Mouse (Mus musculus) heart, embryonic 15.5 days (tissue): ENCODE data around the gene Lrmda. TPM values are rescaled to one million over a fixed set of nuclear protein-coding genes. Genes with fewer than 3 reads are reported as not detected.
"Not testable (repeated sequence)": the region's sequence is repeated elsewhere in the genome, so short reads cannot be mapped to it uniquely, and the experiment has no call there.

Experiments used
- ATAC-seq: fragments of 200-750 bp; cut with Nextera tagmentation; replicated peaks from 2 replicates; pipeline ENCODE4 v1.8.0; 2017; ENCODE audit warnings: low read depth, moderate TSS enrichment; ENCODE audit not compliant: insufficient number of reproducible peaks, insufficient read depth, low FRiP score
- H3K27ac ChIP-seq: fragments of 300-500 bp; sonication (generic); 2 replicates; pipeline ENCODE4 v1.5.1; 2015; ENCODE audit warnings: mild to moderate bottlenecking, inconsistent platforms
- H3K27me3 ChIP-seq: fragments of 300-500 bp; sonication (generic); 2 replicates; pipeline ENCODE4 v1.6.1; 2015; ENCODE audit warnings: inconsistent platforms
- H3K36me3 ChIP-seq: fragments of 300-500 bp; sonication (generic); 2 replicates; pipeline ENCODE4 v1.6.1; 2015; ENCODE audit warnings: mild to moderate bottlenecking, inconsistent platforms
- H3K4me1 ChIP-seq: fragments of 300-500 bp; sonication (generic); replicated peaks from 2 replicates; pipeline ENCODE4 v1.6.1; 2015; ENCODE audit warnings: inconsistent platforms
- H3K4me2 ChIP-seq: fragments of 300-500 bp; sonication (generic); 2 replicates; pipeline ENCODE4 v1.6.1; 2015; ENCODE audit warnings: inconsistent platforms, mild to moderate bottlenecking, moderate library complexity
- H3K4me3 ChIP-seq: fragments of 300-500 bp; sonication (generic); 2 replicates; pipeline ENCODE4 v1.5.1; 2015; ENCODE audit warnings: mild to moderate bottlenecking, inconsistent platforms
- H3K9ac ChIP-seq: fragments of 300-500 bp; sonication (generic); 2 replicates; pipeline ENCODE4 v1.6.1; 2015; ENCODE audit warnings: mild to moderate bottlenecking, inconsistent platforms
- H3K9me3 ChIP-seq: fragments of 300-500 bp; sonication (generic); replicated peaks from 2 replicates; pipeline ENCODE4 v1.6.1; 2016; ENCODE audit warnings: inconsistent platforms
- WGBS: fragments of 180-500 bp; shearing (Covaris S2); methylation state at CpG from one replicate; pipeline ENCODE4 v1.1.7; 2015; ENCODE audit warnings: mixed read lengths; 5-methylcytosine and 5-hydroxymethylcytosine counted together
- polyA plus RNA-seq: library from polyadenylated mRNA; unstranded; fragments of >200 nt; fragmentation: Nextera tagmentation; extraction: Ambion mirVana; gene quantifications from 2 replicates; pipeline ENCODE4 v1.2.1, GENCODE M21; 2015

The Lrmda gene
- polyA plus RNA-seq, 1 experiment from 2014 or later = 0.83 TPM

- H3K9me3 ChIP-seq = no peaks in the 10 kb centered on the region
- H3K4me3 ChIP-seq = no peak overlapping the region
- no peak for ATAC-seq
- H3K9ac ChIP-seq = no peak overlapping the region
- H3K4me2 ChIP-seq = no peak overlapping the region
- no peaks in the 10 kb centered on the region for H3K4me1 ChIP-seq
- H3K27me3 ChIP-seq = no peaks in the 10 kb centered on the region
- no peaks in the 10 kb centered on the region for H3K36me3 ChIP-seq
- no peak overlapping the region for H3K27ac ChIP-seq
- WGBS = 84% methylated on average over 4 of the region's 4 CpGs
These were observed 567.9 kb downstream of the Lrmda start for GRCm38 (mm10) chr14:22587285-22587957.

- Histone ChIP-seq H3K27ac (no peak overlapping the region), H3K9me3 (no peaks in the 10 kb centered on the region), H3K36me3 (no peaks in the 10 kb centered on the region), H3K27me3 (no peaks in the 10 kb centered on the region), H3K4me1 (no peaks in the 10 kb centered on the region), H3K9ac (no peak overlapping the region), H3K4me2 (no peak overlapping the region), H3K4me3 (no peak overlapping the region)
- WGBS = 92% methylated on average over 4 of the region's 4 CpGs
- ATAC-seq = no peak
These were observed 568.4 kb downstream of the Lrmda start for GRCm38 (mm10) chr14:22587958-22588296.

GRCm38 (mm10) chr14:22588394-22588793 lies 568.9 kb downstream of the Lrmda start:
- 82% methylated on average over 1 of the region's 1 CpGs for WGBS
- H3K4me1 ChIP-seq, H3K9me3 ChIP-seq, H3K27ac ChIP-seq, H3K9ac ChIP-seq, ATAC-seq, H3K4me2 ChIP-seq, H3K27me3 ChIP-seq, H3K4me3 ChIP-seq, H3K36me3 ChIP-seq: not testable (repeated sequence)

- Histone ChIP-seq H3K36me3 (no peaks in the 10 kb centered on the region), H3K4me2 (no peak overlapping the region), H3K4me3 (no peak overlapping the region), H3K27me3 (no peaks in the 10 kb centered on the region), H3K4me1 (no peaks in the 10 kb centered on the region), H3K9ac (no peak overlapping the region), H3K27ac (no peak overlapping the region), H3K9me3 (no peaks in the 10 kb centered on the region)
- no peak for ATAC-seq
- WGBS = 66% methylated on average over 7 of the region's 7 CpGs
These were observed 570.1 kb downstream of the Lrmda start for GRCm38 (mm10) chr14:22589503-22590215.

- no peaks in the 10 kb centered on the region for H3K36me3 ChIP-seq
- H3K4me2 ChIP-seq = no peak overlapping the region
- WGBS = 63% methylated on average over 2 of the region's 2 CpGs
- H3K9me3 ChIP-seq = no peaks in the 10 kb centered on the region
- H3K27me3 ChIP-seq = no peaks in the 10 kb centered on the region
- H3K4me1 ChIP-seq = no peaks in the 10 kb centered on the region
- H3K27ac ChIP-seq = no peak overlapping the region
- no peak overlapping the region for H3K4me3 ChIP-seq
- ATAC-seq = no peak
- H3K9ac ChIP-seq = no peak overlapping the region
These were observed 571.7 kb downstream of the Lrmda start for GRCm38 (mm10) chr14:22591186-22591585.

GRCm38 (mm10) chr14:22597508-22597907 lies 578.0 kb downstream of the Lrmda start:
- Histone ChIP-seq H3K4me2 (no peak overlapping the region), H3K36me3 (no peaks in the 10 kb centered on the region), H3K9me3 (no peaks in the 10 kb centered on the region), H3K9ac (no peak overlapping the region), H3K27ac (no peak overlapping the region), H3K4me3 (no peak overlapping the region), H3K27me3 (no peaks in the 10 kb centered on the region), H3K4me1 (no peaks in the 10 kb centered on the region)
- ATAC-seq = no peak
- WGBS = 53% methylated on average over 2 of the region's 2 CpGs

- 87% methylated on average over 5 of the region's 5 CpGs for WGBS
- Histone ChIP-seq H3K4me1 (no peaks in the 10 kb centered on the region), H3K4me2 (no peak overlapping the region), H3K36me3 (no peaks in the 10 kb centered on the region), H3K9ac (no peak overlapping the region), H3K9me3 (no peaks in the 10 kb centered on the region), H3K27ac (no peak overlapping the region), H3K27me3 (no peaks in the 10 kb centered on the region), H3K4me3 (no peak overlapping the region)
- ATAC-seq = no peak
These were observed 579.1 kb downstream of the Lrmda start for GRCm38 (mm10) chr14:22598638-22599037.

- Histone ChIP-seq H3K27ac (no peak overlapping the region), H3K36me3 (no peaks in the 10 kb centered on the region), H3K4me1 (no peaks in the 10 kb centered on the region), H3K9ac (no peak overlapping the region), H3K27me3 (no peaks in the 10 kb centered on the region), H3K9me3 (no peaks in the 10 kb centered on the region), H3K4me3 (no peak overlapping the region), H3K4me2 (no peak overlapping the region)
- WGBS = 73% methylated on average over 3 of the region's 3 CpGs
- no peak for ATAC-seq
These were observed 580.7 kb downstream of the Lrmda start for GRCm38 (mm10) chr14:22600166-22600565.

GRCm38 (mm10) chr14:22602308-22602707 lies 582.8 kb downstream of the Lrmda start:
- 84% methylated on average over 2 of the region's 2 CpGs for WGBS
- Histone ChIP-seq H3K9ac (no peak overlapping the region), H3K4me2 (no peak overlapping the region)

GRCm38 (mm10) chr14:22608599-22608998 lies 589.1 kb downstream of the Lrmda start:
- no peak for ATAC-seq
- Histone ChIP-seq H3K9me3 (no peaks in the 10 kb centered on the region), H3K9ac (no peak overlapping the region), H3K27me3 (no peaks in the 10 kb centered on the region), H3K4me2 (no peak overlapping the region), H3K4me3 (no peak overlapping the region), H3K4me1 (0 out of 2 replicates have a peak, but pooled peaks cover 4% of the 10 kb centered on the region), H3K27ac (no peak overlapping the region), H3K36me3 (no peaks in the 10 kb centered on the region)
- 57% methylated on average over 5 of the region's 5 CpGs for WGBS

More at GRCm38 (mm10) chr14:22602308-22602707, 582.8 kb downstream of the Lrmda start:
- Histone ChIP-seq H3K27me3 (no peaks in the 10 kb centered on the region), H3K36me3 (no peaks in the 10 kb centered on the region), H3K4me3 (no peak overlapping the region), H3K4me1 (no peaks in the 10 kb centered on the region), H3K9me3 (no peaks in the 10 kb centered on the region), H3K27ac (no peak overlapping the region)
- ATAC-seq = no peak

GRCm38 (mm10) chr14:22609261-22610245 lies 590.0 kb downstream of the Lrmda start:
- no peak overlapping the region for H3K4me2 ChIP-seq
- 60% methylated on average over 13 of the region's 13 CpGs for WGBS
- H3K9me3 ChIP-seq = no peaks in the 10 kb centered on the region

More at GRCm38 (mm10) chr14:22609261-22610245, 590.0 kb downstream of the Lrmda start:
- no peaks in the 10 kb centered on the region for H3K27me3 ChIP-seq
- H3K9ac ChIP-seq = no peak overlapping the region
- no peaks in the 10 kb centered on the region for H3K36me3 ChIP-seq
- H3K4me1 ChIP-seq = 0 out of 2 replicates have a peak, but pooled peaks cover 4% of the 10 kb centered on the region
- no peak overlapping the region for H3K27ac ChIP-seq
- ATAC-seq = no peak
- no peak overlapping the region for H3K4me3 ChIP-seq
